Mouse (Mus musculus): ENCODE data around the gene Nprl2. TPM values are rescaled to one million over a fixed set of nuclear protein-coding genes. Genes with fewer than 3 reads are reported as not detected.

The Nprl2 gene
- polyA plus RNA-seq, 1 experiment from 2014 or later, result 32.0 TPM

GRCm38 (mm10) chr9:107583174-107583573 lies 41.1 kb downstream of the Nprl2 start:
- in situ Hi-C loops (cut with MboI; ENCODE audit: low pct_unique_long_range_greater_than_20kb), result no loop called here
- DNase-seq (ENCODE audit: low read depth, low spot score), result no peak

GRCm38 (mm10) chr9:107586504-107586903 lies 44.5 kb downstream of the Nprl2 start:
- ChIA-PET CTCF (interaction anchor here (1.5 to 1.6 kb wide), 2 partner anchors 17 to 21 kb away, joined by 3 to 5 read pairs; no protein-coding TSS in a partner anchor), POLR2A (interaction anchor here (1.5 kb wide), 1 partner anchor 32 kb away, joined by 3 read pairs; no protein-coding TSS in a partner anchor)
- no peak for ATAC-seq
- H3K27me3 ChIP-seq, result no peaks in the 10 kb centered on the region
- no peak for DNase-seq (ENCODE audit: low read depth, low spot score)
- in situ Hi-C loops (cut with MboI; ENCODE audit: low pct_unique_long_range_greater_than_20kb), result no loop called here
- no peak for TF ChIP-seq CTCF (IDR thresholded peaks at IDR 0.05)

More at GRCm38 (mm10) chr9:107583174-107583573, 41.1 kb downstream of the Nprl2 start:
- no peaks in the 10 kb centered on the region for H3K27me3 ChIP-seq
- TF ChIP-seq CTCF (IDR thresholded peaks at IDR 0.05), result no peak
- no peak for ATAC-seq
- CTCF ChIA-PET, result no interaction called here
- POLR2A ChIA-PET, result no interaction called here

- ChIA-PET POLR2A (interaction anchor here (0.9 to 1.5 kb wide), 3 partner anchors 8 to 33 kb away, joined by 3 to 5 read pairs (median 4); partner anchors contain the start of gene Naa80), CTCF (interaction anchor here (1.0 to 1.6 kb wide), 2 partner anchors 18 to 26 kb away, joined by 4 to 5 read pairs; no protein-coding TSS in a partner anchor)
- in situ Hi-C loops (cut with MboI; ENCODE audit: low pct_unique_long_range_greater_than_20kb), result no loop called here
- no peak for TF ChIP-seq CTCF (IDR thresholded peaks at IDR 0.05)
- ATAC-seq (peak; percentile 97), DNase-seq (ENCODE audit: low read depth, low spot score) (peak; percentile 85)
- no peaks in the 10 kb centered on the region for H3K27me3 ChIP-seq
Measured at GRCm38 (mm10) chr9:107586974-107587832, 45.2 kb downstream of the Nprl2 start, which contains the start of gene Ifrd2. Ifrd2 (plus strand) TSS chr9:107587642.

GRCm38 (mm10) chr9:107587833-107588639 lies 46.0 kb downstream of the Nprl2 start:
- H3K27me3 ChIP-seq, result no peaks in the 10 kb centered on the region
- CTCF ChIA-PET, result interaction anchor here (1.0 to 1.6 kb wide), 2 partner anchors 19 to 25 kb away, joined by 4 to 5 read pairs; no protein-coding TSS in a partner anchor
- ATAC-seq, result peak; percentile 29
- in situ Hi-C loops (cut with MboI; ENCODE audit: low pct_unique_long_range_greater_than_20kb), result no loop called here
- POLR2A ChIA-PET, result interaction anchor here (0.9 to 1.5 kb wide), 4 partner anchors 9 to 47 kb away, joined by 3 to 5 read pairs (median 4); partner anchors contain the start of genes Gnai2 and Naa80
- TF ChIP-seq CTCF (IDR thresholded peaks at IDR 0.05), result no peak
- DNase-seq (ENCODE audit: low read depth, low spot score), result no peak

GRCm38 (mm10) chr9:107590058-107590772 lies 48.2 kb downstream of the Nprl2 start:
- POLR2A ChIA-PET, result no interaction called here
- in situ Hi-C loops (cut with MboI; ENCODE audit: low pct_unique_long_range_greater_than_20kb), result no loop called here
- no peak for TF ChIP-seq CTCF (IDR thresholded peaks at IDR 0.05)
- ATAC-seq (no peak), DNase-seq (ENCODE audit: low read depth, low spot score) (no peak)
- CTCF ChIA-PET, result interaction anchor here (0.9 to 1.3 kb wide), 3 partner anchors 22 to 54 kb away, joined by 3 to 4 read pairs (median 3); no protein-coding TSS in a partner anchor
- H3K27me3 ChIP-seq, result no peaks in the 10 kb centered on the region

GRCm38 (mm10) chr9:107590773-107591060 lies 48.7 kb downstream of the Nprl2 start:
- ATAC-seq (no peak), DNase-seq (ENCODE audit: low read depth, low spot score) (no peak)
- ChIA-PET POLR2A (no interaction called here), CTCF (interaction anchor here (0.9 to 1.3 kb wide), 2 partner anchors 24 to 54 kb away, joined by 3 read pairs; no protein-coding TSS in a partner anchor)
- in situ Hi-C loops (cut with MboI; ENCODE audit: low pct_unique_long_range_greater_than_20kb), result no loop called here
- H3K27me3 ChIP-seq, result no peaks in the 10 kb centered on the region
- TF ChIP-seq CTCF (IDR thresholded peaks at IDR 0.05), result no peak

- ATAC-seq, result peak; percentile 2
- CTCF ChIA-PET, result no interaction called here
- H3K27me3 ChIP-seq, result no peaks in the 10 kb centered on the region
- in situ Hi-C loops (cut with MboI; ENCODE audit: low pct_unique_long_range_greater_than_20kb), result no loop called here
- TF ChIP-seq CTCF (IDR thresholded peaks at IDR 0.05), result no peak
- POLR2A ChIA-PET, result interaction anchor here (1.2 kb wide), 1 partner anchor 18 kb away, joined by 3 read pairs; no protein-coding TSS in a partner anchor
- DNase-seq (ENCODE audit: low read depth, low spot score), result no peak
Measured at GRCm38 (mm10) chr9:107593101-107593976, 51.3 kb downstream of the Nprl2 start.

- ATAC-seq (no peak), DNase-seq (ENCODE audit: low read depth, low spot score) (no peak)
- CTCF ChIA-PET, result interaction anchor here (0.6 to 1.1 kb wide), 2 partner anchors 14 to 50 kb away, joined by 3 read pairs; partner anchors contain the start of gene Hyal3
- in situ Hi-C loops (cut with MboI; ENCODE audit: low pct_unique_long_range_greater_than_20kb), result no loop called here
- no peaks in the 10 kb centered on the region for H3K27me3 ChIP-seq
- POLR2A ChIA-PET, result interaction anchor here (0.6 to 1.2 kb wide), 2 partner anchors 19 to 37 kb away, joined by 3 to 4 read pairs; no protein-coding TSS in a partner anchor
- TF ChIP-seq CTCF (IDR thresholded peaks at IDR 0.05), result no peak
Measured at GRCm38 (mm10) chr9:107594281-107595062, 52.4 kb downstream of the Nprl2 start.

Other genes starting within 250 kb of the Nprl2 start
- gene Cish, start 246.2 kb upstream of the Nprl2 start, polyA plus RNA-seq (2021), result 119 TPM
- gene Hemk1, start 203.9 kb upstream of the Nprl2 start, polyA plus RNA-seq (2021), result 19.2 TPM
- gene 6430571L13Rik, start 201.6 kb upstream of the Nprl2 start, polyA plus RNA-seq (2021), result 1.2 TPM
- gene Cacna2d2, start 142.6 kb upstream of the Nprl2 start, polyA plus RNA-seq (2021), result 0.01 TPM
- 41.1 TPM for gene Tmem115, start 8.3 kb upstream of the Nprl2 start, polyA plus RNA-seq (2021)
- gene Cyb561d2, start within 50 bp of the Nprl2 start, polyA plus RNA-seq (2021), result 26.2 TPM
- gene Zmynd10, start 5.1 kb downstream of the Nprl2 start, polyA plus RNA-seq (2021), result 7.3 TPM
- gene Rassf1, start 9.3 kb downstream of the Nprl2 start, polyA plus RNA-seq (2021), result 51.8 TPM
- 30.1 TPM for gene Tusc2, start 21.0 kb downstream of the Nprl2 start, polyA plus RNA-seq (2021)
- gene Hyal2, start 25.7 kb downstream of the Nprl2 start, polyA plus RNA-seq (2021), result 34.4 TPM
- gene Hyal1, start 34.7 kb downstream of the Nprl2 start, polyA plus RNA-seq (2021), result 1.2 TPM
- 11.3 TPM for gene Naa80, start 36.7 kb downstream of the Nprl2 start, polyA plus RNA-seq (2021)
- 1.1 TPM for gene Hyal3, start 38.6 kb downstream of the Nprl2 start, polyA plus RNA-seq (2021)
- 19.1 TPM for gene Ifrd2, start 45.4 kb downstream of the Nprl2 start, polyA plus RNA-seq (2021)
- 39.1 TPM for gene Sema3b, start 67.0 kb downstream of the Nprl2 start, polyA plus RNA-seq (2021)
- gene Gnai2, start 93.1 kb downstream of the Nprl2 start, polyA plus RNA-seq (2021), result 592 TPM
- 0.13 TPM for gene Slc38a3, start 127.3 kb downstream of the Nprl2 start, polyA plus RNA-seq (2021)
- gene Gnat1, start 137.5 kb downstream of the Nprl2 start, polyA plus RNA-seq (2021), result 2.2 TPM
- 272 TPM for gene Sema3f, start 168.2 kb downstream of the Nprl2 start, polyA plus RNA-seq (2021)
- 113 TPM for gene Rbm5, start 228.8 kb downstream of the Nprl2 start, polyA plus RNA-seq (2021)